Mouse (Mus musculus): ENCODE data around the gene Gm4305. TPM values are rescaled to one million over a fixed set of nuclear protein-coding genes. Genes with fewer than 3 reads are reported as not detected.

Gene Gm4305
- not detected in 2 replicates for polyA plus RNA-seq (2012; rRNA removed; ENCODE audit: low replicate concordance)

DNA sequence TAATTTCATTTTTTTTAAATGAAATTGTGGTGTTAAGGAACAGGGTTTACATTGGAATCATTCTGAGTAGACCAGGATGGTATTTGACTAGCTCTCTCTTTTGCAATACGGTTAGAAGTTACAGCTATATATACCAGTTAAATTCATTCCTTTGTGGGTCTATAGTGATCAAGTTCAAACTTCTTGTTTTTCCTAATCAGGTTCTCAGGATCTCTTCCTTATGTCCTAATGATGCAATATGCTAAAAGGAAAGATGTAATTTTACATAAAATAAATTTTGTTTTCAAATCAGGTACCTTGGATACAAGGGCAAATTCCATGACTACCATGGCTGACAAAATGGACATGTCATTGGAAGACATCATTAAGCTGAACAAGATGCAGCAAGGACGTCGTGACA is at the start of gene Gm4305:
Gm4305 (plus strand) TSS at position 301 of the 400 bp plus-strand sequence.

DNA sequence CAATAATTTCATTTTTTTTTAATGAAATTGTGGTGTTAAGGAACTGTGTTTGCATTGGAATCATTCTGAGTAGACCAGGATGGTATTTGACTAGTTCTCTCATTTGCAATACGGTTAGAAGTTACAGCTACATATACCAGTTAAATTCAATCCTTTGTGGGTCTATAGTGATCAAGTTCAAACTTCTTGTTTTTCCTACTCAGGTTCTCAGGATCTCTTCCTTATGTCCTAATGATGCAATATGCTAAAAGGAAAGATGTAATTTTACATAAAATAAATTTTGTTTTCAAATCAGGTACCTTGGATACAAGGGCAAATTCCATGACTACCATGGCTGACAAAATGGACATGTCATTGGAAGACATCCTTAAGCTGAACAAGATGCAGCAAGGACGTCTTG is 15.5 kb upstream of the Gm4305 start, which contains the start of gene Gm4301:
Gm4301 (plus strand) TSS at position 301 of the 400 bp plus-strand sequence.

DNA sequence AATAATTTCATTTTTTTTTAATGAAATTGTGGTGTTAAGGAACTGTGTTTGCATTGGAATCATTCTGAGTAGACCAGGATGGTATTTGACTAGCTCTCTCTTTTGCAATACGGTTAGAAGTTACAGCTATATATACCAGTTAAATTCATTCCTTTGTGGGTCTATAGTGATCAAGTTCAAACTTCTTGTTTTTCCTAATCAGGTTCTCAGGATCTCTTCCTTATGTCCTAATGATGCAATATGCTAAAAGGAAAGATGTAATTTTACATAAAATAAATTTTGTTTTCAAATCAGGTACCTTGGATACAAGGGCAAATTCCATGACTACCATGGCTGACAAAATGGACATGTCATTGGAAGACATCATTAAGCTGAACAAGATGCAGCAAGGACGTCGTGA is 10.4 kb upstream of the Gm4305 start, which contains the start of gene Gm4302:
Gm4302 (plus strand) TSS at position 301 of the 400 bp plus-strand sequence.

DNA sequence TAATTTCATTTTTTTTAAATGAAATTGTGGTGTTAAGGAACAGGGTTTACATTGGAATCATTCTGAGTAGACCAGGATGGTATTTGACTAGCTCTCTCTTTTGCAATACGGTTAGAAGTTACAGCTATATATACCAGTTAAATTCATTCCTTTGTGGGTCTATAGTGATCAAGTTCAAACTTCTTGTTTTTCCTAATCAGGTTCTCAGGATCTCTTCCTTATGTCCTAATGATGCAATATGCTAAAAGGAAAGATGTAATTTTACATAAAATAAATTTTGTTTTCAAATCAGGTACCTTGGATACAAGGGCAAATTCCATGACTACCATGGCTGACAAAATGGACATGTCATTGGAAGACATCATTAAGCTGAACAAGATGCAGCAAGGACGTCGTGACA is 5.2 kb upstream of the Gm4305 start, which contains the start of gene Gm4303:
Gm4303 (plus strand) TSS at position 301 of the 400 bp plus-strand sequence.

DNA sequence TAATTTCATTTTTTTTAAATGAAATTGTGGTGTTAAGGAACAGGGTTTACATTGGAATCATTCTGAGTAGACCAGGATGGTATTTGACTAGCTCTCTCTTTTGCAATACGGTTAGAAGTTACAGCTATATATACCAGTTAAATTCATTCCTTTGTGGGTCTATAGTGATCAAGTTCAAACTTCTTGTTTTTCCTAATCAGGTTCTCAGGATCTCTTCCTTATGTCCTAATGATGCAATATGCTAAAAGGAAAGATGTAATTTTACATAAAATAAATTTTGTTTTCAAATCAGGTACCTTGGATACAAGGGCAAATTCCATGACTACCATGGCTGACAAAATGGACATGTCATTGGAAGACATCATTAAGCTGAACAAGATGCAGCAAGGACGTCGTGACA is 10.1 kb downstream of the Gm4305 start, which contains the start of gene Gm4307:
Gm4307 (plus strand) TSS at position 301 of the 400 bp plus-strand sequence.

DNA sequence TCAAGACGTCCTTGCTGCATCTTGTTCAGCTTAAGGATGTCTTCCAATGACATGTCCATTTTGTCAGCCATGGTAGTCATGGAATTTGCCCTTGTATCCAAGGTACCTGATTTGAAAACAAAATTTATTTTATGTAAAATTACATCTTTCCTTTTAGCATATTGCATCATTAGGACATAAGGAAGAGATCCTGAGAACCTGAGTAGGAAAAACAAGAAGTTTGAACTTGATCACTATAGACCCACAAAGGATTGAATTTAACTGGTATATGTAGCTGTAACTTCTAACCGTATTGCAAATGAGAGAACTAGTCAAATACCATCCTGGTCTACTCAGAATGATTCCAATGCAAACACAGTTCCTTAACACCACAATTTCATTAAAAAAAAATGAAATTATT is 31.6 kb downstream of the Gm4305 start, which contains the start of gene Gm4312:
Gm4312 (minus strand) TSS at position 101 of the 400 bp plus-strand sequence.

Other genes starting within 250 kb of the Gm4305 start
- not detected in 2 replicates for gene Gm4301, start 15.4 kb upstream of the Gm4305 start, polyA plus RNA-seq (2012; rRNA removed; ENCODE audit: low replicate concordance)
- not detected in 2 replicates for gene Gm4302, start 10.3 kb upstream of the Gm4305 start, polyA plus RNA-seq (2012; rRNA removed; ENCODE audit: low replicate concordance)
- not detected in 2 replicates for gene Gm4303, start 5.1 kb upstream of the Gm4305 start, polyA plus RNA-seq (2012; rRNA removed; ENCODE audit: low replicate concordance)
- gene Gm4307, start 10.2 kb downstream of the Gm4305 start, polyA plus RNA-seq (2012; rRNA removed; ENCODE audit: low replicate concordance) = not detected in 2 replicates
- gene Gm4312, start 31.5 kb downstream of the Gm4305 start, polyA plus RNA-seq (2012; rRNA removed; ENCODE audit: low replicate concordance) = not detected in 2 replicates
- 4.7 and 9.2 TPM in 2 replicates for gene Tmtc3, start 136.3 kb downstream of the Gm4305 start, polyA plus RNA-seq (2012; rRNA removed; ENCODE audit: low replicate concordance)
- 0.18 and 0.65 TPM in 2 replicates for gene Cep290, start 136.5 kb downstream of the Gm4305 start, polyA plus RNA-seq (2012; rRNA removed; ENCODE audit: low replicate concordance)
- 4.7 and 6.3 TPM in 2 replicates for gene 4930430F08Rik, start 239.3 kb downstream of the Gm4305 start, polyA plus RNA-seq (2012; rRNA removed; ENCODE audit: low replicate concordance)
- not detected in 2 replicates for gene 1700017N19Rik, start 239.4 kb downstream of the Gm4305 start, polyA plus RNA-seq (2012; rRNA removed; ENCODE audit: low replicate concordance)